Mouse (Mus musculus) neural tube, embryonic 15.5 days (tissue): ENCODE results near the gene BC107364. TPM values are rescaled to one million over a fixed set of nuclear protein-coding genes. Genes with fewer than 3 reads are reported as not detected.
"Not testable (repeated sequence)": the region's sequence is repeated elsewhere in the genome, so short reads cannot be mapped to it uniquely, and the experiment has no call there.

Source experiments
- ATAC-seq: fragments of 200-750 bp; cut with Nextera tagmentation; 2 replicates; pipeline ENCODE4 v1.8.0; 2017; ENCODE audit warnings: mild to moderate bottlenecking, moderate TSS enrichment, moderate library complexity; ENCODE audit not compliant: low FRiP score
- H3K27ac ChIP-seq: fragments of 300-500 bp; sonication (generic); replicated peaks from 2 replicates; pipeline ENCODE4 v1.5.1; 2015; ENCODE audit warnings: mild to moderate bottlenecking, inconsistent platforms
- H3K27me3 ChIP-seq: fragments of 300-500 bp; sonication (generic); replicated peaks from 2 replicates; pipeline ENCODE4 v1.6.1; 2015; ENCODE audit warnings: inconsistent platforms
- H3K36me3 ChIP-seq: fragments of 300-500 bp; sonication (generic); 2 replicates; pipeline ENCODE4 v1.6.1; 2015; ENCODE audit warnings: inconsistent platforms
- H3K4me1 ChIP-seq: fragments of 300-500 bp; sonication (generic); 2 replicates; pipeline ENCODE4 v1.6.1; 2015; ENCODE audit warnings: inconsistent platforms
- H3K4me2 ChIP-seq: fragments of 300-500 bp; sonication (generic); 2 replicates; pipeline ENCODE4 v1.6.1; 2015; ENCODE audit warnings: inconsistent platforms, mild to moderate bottlenecking, moderate library complexity
- H3K4me3 ChIP-seq: fragments of 300-500 bp; sonication (generic); replicated peaks from 2 replicates; pipeline ENCODE4 v1.5.1; 2015; ENCODE audit warnings: mild to moderate bottlenecking, inconsistent platforms
- H3K9ac ChIP-seq: fragments of 300-500 bp; sonication (generic); replicated peaks from 2 replicates; pipeline ENCODE4 v1.6.1; 2015; ENCODE audit warnings: mild to moderate bottlenecking, inconsistent platforms
- H3K9me3 ChIP-seq: fragments of 300-500 bp; sonication (generic); replicated peaks from 2 replicates; pipeline ENCODE4 v1.6.1; 2016; ENCODE audit warnings: inconsistent platforms
- whole genome bisulfite sequencing: fragments of 180-500 bp; shearing (Covaris S2); methylation state at CpG from one replicate; pipeline ENCODE4 v1.1.7; 2015; ENCODE audit warnings: mixed read lengths; 5-methylcytosine and 5-hydroxymethylcytosine counted together
- polyA plus RNA-seq: library from polyadenylated mRNA; unstranded; fragments of >200 nt; fragmentation: Nextera tagmentation; extraction: Ambion mirVana; gene quantifications from 2 replicates; pipeline ENCODE4 v1.2.1, GENCODE M21; 2015

BC107364 gene
- polyA plus RNA-seq, 1 experiment from 2014 or later, result not detected

- under 1% methylated on average over 13 of the region's 13 CpGs for WGBS
- Histone ChIP-seq H3K4me3 (peak overlapping the region; percentile 43), H3K9ac (peak overlapping the region; percentile 58), H3K4me2 (peak overlapping the region; percentile 69), H3K27me3 (peaks cover 76% of the 10 kb centered on the region), H3K9me3 (no peaks in the 10 kb centered on the region), H3K36me3 (no peaks in the 10 kb centered on the region), H3K4me1 (peaks cover 11% of the 10 kb centered on the region; the same call in 1 of the 2 replicates), H3K27ac (no peak overlapping the region)
- no peak for ATAC-seq
Measured at GRCm38 (mm10) chr3:96440578-96440977, 11.5 kb downstream of the BC107364 start.

- H3K4me3 ChIP-seq, result peak overlapping the region; percentile 34
- H3K36me3 ChIP-seq, result no peaks in the 10 kb centered on the region
- H3K9ac ChIP-seq, result peak overlapping the region; percentile 23; the same call in 1 of the 2 replicates
- no peaks in the 10 kb centered on the region for H3K9me3 ChIP-seq
- peak overlapping the region; percentile 47 for H3K4me2 ChIP-seq
- peaks cover 44% of the 10 kb centered on the region for H3K27me3 ChIP-seq
- no peak overlapping the region for H3K27ac ChIP-seq
- WGBS, result under 1% methylated on average over 26 of the region's 26 CpGs
- peaks cover 8% of the 10 kb centered on the region; the same call in 1 of the 2 replicates for H3K4me1 ChIP-seq
- ATAC-seq, result peak; percentile 82
Measured at GRCm38 (mm10) chr3:96435557-96436091, 16.5 kb downstream of the BC107364 start.

- no peak for ATAC-seq
- 0 out of 2 replicates have a peak, but pooled peaks cover 7% of the 10 kb centered on the region for H3K4me1 ChIP-seq
- no peaks in the 10 kb centered on the region for H3K9me3 ChIP-seq
- H3K9ac ChIP-seq, result no peak overlapping the region
- 8% methylated on average over 3 of the region's 3 CpGs for WGBS
- H3K36me3 ChIP-seq, result no peaks in the 10 kb centered on the region
- H3K4me3 ChIP-seq, result no peak overlapping the region
- no peak overlapping the region for H3K27ac ChIP-seq
- no peak overlapping the region for H3K4me2 ChIP-seq
- H3K27me3 ChIP-seq, result peaks cover 31% of the 10 kb centered on the region
Measured at GRCm38 (mm10) chr3:96432207-96432606, 19.9 kb downstream of the BC107364 start.

- H3K9me3 ChIP-seq, result no peaks in the 10 kb centered on the region
- no peak overlapping the region for H3K9ac ChIP-seq
- no peak overlapping the region for H3K4me3 ChIP-seq
- WGBS, result 78% methylated on average over 4 of the region's 4 CpGs
- no peak overlapping the region for H3K4me2 ChIP-seq
- H3K27ac ChIP-seq, result no peak overlapping the region
- no peak for ATAC-seq
- peaks cover 17% of the 10 kb centered on the region for H3K27me3 ChIP-seq
- no peaks in the 10 kb centered on the region for H3K4me1 ChIP-seq
- no peaks in the 10 kb centered on the region for H3K36me3 ChIP-seq
Measured at GRCm38 (mm10) chr3:96429819-96430132, 22.3 kb downstream of the BC107364 start.

GRCm38 (mm10) chr3:96428941-96429818, 22.9 kb downstream of the BC107364 start:
- Histone ChIP-seq H3K9me3 (no peaks in the 10 kb centered on the region), H3K4me1 (no peaks in the 10 kb centered on the region), H3K4me3 (no peak overlapping the region), H3K27ac (no peak overlapping the region), H3K4me2 (no peak overlapping the region), H3K9ac (no peak overlapping the region), H3K36me3 (no peaks in the 10 kb centered on the region), H3K27me3 (peaks cover 13% of the 10 kb centered on the region)
- ATAC-seq, result no peak
- 90% methylated on average over 13 of the region's 13 CpGs for WGBS

GRCm38 (mm10) chr3:96427761-96428462, 24.2 kb downstream of the BC107364 start:
- Histone ChIP-seq H3K27me3 (peaks cover 13% of the 10 kb centered on the region), H3K9ac (no peak overlapping the region), H3K36me3 (no peaks in the 10 kb centered on the region), H3K4me2 (no peak overlapping the region), H3K27ac (no peak overlapping the region), H3K4me3 (no peak overlapping the region), H3K4me1 (no peaks in the 10 kb centered on the region), H3K9me3 (no peaks in the 10 kb centered on the region)
- no peak for ATAC-seq
- 9% methylated on average over 16 of the region's 16 CpGs for WGBS

GRCm38 (mm10) chr3:96427311-96427710, 24.8 kb downstream of the BC107364 start:
- no peaks in the 10 kb centered on the region for H3K4me1 ChIP-seq
- no peak overlapping the region for H3K4me3 ChIP-seq
- H3K9me3 ChIP-seq, result no peaks in the 10 kb centered on the region
- no peak for ATAC-seq
- no peak overlapping the region for H3K27ac ChIP-seq
- 19% methylated on average over 4 of the region's 4 CpGs for WGBS
- no peak overlapping the region for H3K4me2 ChIP-seq
- H3K36me3 ChIP-seq, result no peaks in the 10 kb centered on the region
- peaks cover 13% of the 10 kb centered on the region for H3K27me3 ChIP-seq
- no peak overlapping the region for H3K9ac ChIP-seq

- Histone ChIP-seq H3K4me1 (no peaks in the 10 kb centered on the region), H3K9ac (no peak overlapping the region), H3K36me3 (no peaks in the 10 kb centered on the region), H3K9me3 (no peaks in the 10 kb centered on the region), H3K27me3 (peaks cover 13% of the 10 kb centered on the region), H3K4me2 (no peak overlapping the region), H3K4me3 (no peak overlapping the region), H3K27ac (no peak overlapping the region)
- 84% methylated on average over 4 of the region's 4 CpGs for WGBS
- ATAC-seq, result no peak
Measured at GRCm38 (mm10) chr3:96426268-96426667, 25.8 kb downstream of the BC107364 start.

GRCm38 (mm10) chr3:96424447-96424846, 27.7 kb downstream of the BC107364 start:
- WGBS, result 11% methylated on average over 4 of the region's 4 CpGs
- ATAC-seq, H3K4me3 ChIP-seq, H3K9me3 ChIP-seq, H3K4me2 ChIP-seq, H3K9ac ChIP-seq, H3K27me3 ChIP-seq, H3K27ac ChIP-seq, H3K36me3 ChIP-seq, H3K4me1 ChIP-seq: not testable (repeated sequence)

- peaks cover 3% of the 10 kb centered on the region; the same call in 1 of the 2 replicates for H3K27me3 ChIP-seq
- H3K36me3 ChIP-seq, result no peaks in the 10 kb centered on the region
- no peaks in the 10 kb centered on the region for H3K9me3 ChIP-seq
- H3K4me2 ChIP-seq, result no peak overlapping the region
- H3K9ac ChIP-seq, result no peak overlapping the region
- H3K27ac ChIP-seq, result no peak overlapping the region
- H3K4me3 ChIP-seq, result no peak overlapping the region
- no peak for ATAC-seq
- H3K4me1 ChIP-seq, result no peaks in the 10 kb centered on the region
- WGBS, result 26% methylated on average over 9 of the region's 9 CpGs
Measured at GRCm38 (mm10) chr3:96423889-96424288, 28.2 kb downstream of the BC107364 start.

- Histone ChIP-seq H3K9ac (no peak overlapping the region), H3K4me3 (no peak overlapping the region), H3K27me3 (no peaks in the 10 kb centered on the region), H3K4me1 (no peaks in the 10 kb centered on the region), H3K36me3 (no peaks in the 10 kb centered on the region), H3K9me3 (no peaks in the 10 kb centered on the region), H3K4me2 (no peak overlapping the region), H3K27ac (no peak overlapping the region)
- ATAC-seq, result no peak
- WGBS, result 42% methylated on average over 3 of the region's 3 CpGs
Measured at GRCm38 (mm10) chr3:96420796-96421195, 31.3 kb downstream of the BC107364 start.

- not testable (repeated sequence) for H3K27me3 ChIP-seq, H3K4me1 ChIP-seq, H3K4me3 ChIP-seq, H3K4me2 ChIP-seq, H3K9ac ChIP-seq, H3K9me3 ChIP-seq, H3K27ac ChIP-seq, ATAC-seq, H3K36me3 ChIP-seq
- 54% methylated on average over 5 of the region's 5 CpGs for WGBS
Measured at GRCm38 (mm10) chr3:96418902-96419301, 33.2 kb downstream of the BC107364 start.
